Mouse (Mus musculus): ENCODE data around the gene Dot1l. TPM values are rescaled to one million over a fixed set of nuclear protein-coding genes. Genes with fewer than 3 reads are reported as not detected.

Dot1l gene
- polyA plus RNA-seq, 1 experiment from 2014 or later: 13.2 TPM

GRCm38 (mm10) chr10:80793803-80794202 lies 38.8 kb downstream of the Dot1l start:
- Histone ChIP-seq H3K4me3 (ENCODE audit: low read length) (no peak overlapping the region), H3K9me3 (ENCODE audit: control insufficient read depth, low read length) (no peaks in the 10 kb centered on the region), H3K9ac (ENCODE audit: low read depth, low read length) (no peak overlapping the region), H3K4me2 (ENCODE audit: low read length) (no peak overlapping the region), H3K27me3 (replicated peaks; ENCODE audit: control insufficient read depth, insufficient read depth, low read length) (no peaks in the 10 kb centered on the region), H3K27ac (ENCODE audit: low read depth, low read length) (no peak overlapping the region), H3K36me3 (ENCODE audit: control insufficient read depth, insufficient read depth, low read length) (peaks cover 41% of the 10 kb centered on the region), H3K4me1 (ENCODE audit: control insufficient read depth, insufficient read depth, low read depth, low read length) (peaks cover 14% of the 10 kb centered on the region)
- 89% methylated on average over 4 of the region's 4 CpGs for WGBS
- no peak for ATAC-seq

GRCm38 (mm10) chr10:80794750-80795149 lies 39.7 kb downstream of the Dot1l start:
- H3K4me3 ChIP-seq (ENCODE audit: low read length): no peak overlapping the region
- H3K27me3 ChIP-seq (replicated peaks; ENCODE audit: control insufficient read depth, insufficient read depth, low read length): no peaks in the 10 kb centered on the region
- 82% methylated on average over 8 of the region's 8 CpGs for WGBS
- H3K9ac ChIP-seq (ENCODE audit: low read depth, low read length): no peak overlapping the region
- no peak overlapping the region for H3K27ac ChIP-seq (ENCODE audit: low read depth, low read length)
- peaks cover 34% of the 10 kb centered on the region for H3K36me3 ChIP-seq (ENCODE audit: control insufficient read depth, insufficient read depth, low read length)
- H3K4me1 ChIP-seq (ENCODE audit: control insufficient read depth, insufficient read depth, low read depth, low read length): peaks cover 20% of the 10 kb centered on the region
- H3K9me3 ChIP-seq (ENCODE audit: control insufficient read depth, low read length): no peaks in the 10 kb centered on the region
- H3K4me2 ChIP-seq (ENCODE audit: low read length): no peak overlapping the region
- ATAC-seq: no peak

DNA sequence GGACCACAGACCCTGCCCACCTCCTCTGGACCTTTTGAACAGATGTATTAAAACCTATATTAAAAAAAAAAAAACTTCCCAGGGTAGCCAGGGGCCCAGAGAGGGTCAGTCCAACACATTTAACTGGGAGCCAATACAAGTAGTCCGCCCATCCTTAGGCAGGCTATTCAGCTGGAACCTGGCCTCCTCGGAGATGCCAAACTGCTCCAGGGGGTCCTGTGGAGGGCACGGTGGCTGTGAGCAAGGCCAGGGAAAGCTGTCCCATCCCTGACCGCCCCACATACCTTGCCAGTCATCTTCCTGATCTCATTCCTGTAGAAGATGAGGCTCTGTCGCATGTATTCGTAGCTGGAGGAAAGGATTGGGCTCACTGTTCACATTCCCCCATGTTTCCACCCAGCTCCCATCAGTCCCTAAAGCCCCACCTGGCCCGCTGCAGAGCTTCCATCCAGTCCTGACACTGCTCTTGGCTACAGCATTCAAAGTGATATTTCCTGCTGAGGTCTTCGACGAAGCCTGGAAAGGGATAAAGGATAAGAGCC lies 41.4 kb downstream of the Dot1l start:
- 82% methylated on average over 9 of the region's 9 CpGs for WGBS
- peaks cover 27% of the 10 kb centered on the region for H3K4me1 ChIP-seq (ENCODE audit: control insufficient read depth, insufficient read depth, low read depth, low read length)
- no peaks in the 10 kb centered on the region for H3K27me3 ChIP-seq (replicated peaks; ENCODE audit: control insufficient read depth, insufficient read depth, low read length)
- H3K4me3 ChIP-seq (ENCODE audit: low read length): no peak overlapping the region
- H3K36me3 ChIP-seq (ENCODE audit: control insufficient read depth, insufficient read depth, low read length): peaks cover 22% of the 10 kb centered on the region
- H3K4me2 ChIP-seq (ENCODE audit: low read length): peak overlapping the region; percentile 94; the same call in 1 of the 2 replicates
- no peaks in the 10 kb centered on the region for H3K9me3 ChIP-seq (ENCODE audit: control insufficient read depth, low read length)
- 0 out of 2 replicates have a peak overlapping the region, but pooled peaks have one; percentile 2 for H3K9ac ChIP-seq (ENCODE audit: low read depth, low read length)
- no peak for ATAC-seq
- H3K27ac ChIP-seq (ENCODE audit: low read depth, low read length): no peak overlapping the region

GRCm38 (mm10) chr10:80797186-80798149 lies 42.5 kb downstream of the Dot1l start:
- no peaks in the 10 kb centered on the region for H3K9me3 ChIP-seq (ENCODE audit: control insufficient read depth, low read length)
- peak; percentile 75 for ATAC-seq
- H3K27ac ChIP-seq (ENCODE audit: low read depth, low read length): peak overlapping the region; percentile 98
- peak overlapping the region; percentile 94 for H3K4me2 ChIP-seq (ENCODE audit: low read length)
- peaks cover 27% of the 10 kb centered on the region for H3K4me1 ChIP-seq (ENCODE audit: control insufficient read depth, insufficient read depth, low read depth, low read length)
- H3K27me3 ChIP-seq (replicated peaks; ENCODE audit: control insufficient read depth, insufficient read depth, low read length): no peaks in the 10 kb centered on the region
- H3K9ac ChIP-seq (ENCODE audit: low read depth, low read length): peak overlapping the region; percentile 98
- peak overlapping the region; percentile 91 for H3K4me3 ChIP-seq (ENCODE audit: low read length)
- 2% methylated on average over 59 of the region's 59 CpGs for WGBS
- peaks cover 25% of the 10 kb centered on the region for H3K36me3 ChIP-seq (ENCODE audit: control insufficient read depth, insufficient read depth, low read length)

GRCm38 (mm10) chr10:80798150-80799006 lies 43.4 kb downstream of the Dot1l start, which contains the start of the genes Sf3a2 and Plekhj1:
Sf3a2 (plus strand) TSS chr10:80798198.
Plekhj1 (minus strand) TSS chr10:80798626.
- Histone ChIP-seq H3K27me3 (replicated peaks; ENCODE audit: control insufficient read depth, insufficient read depth, low read length) (no peaks in the 10 kb centered on the region), H3K36me3 (ENCODE audit: control insufficient read depth, insufficient read depth, low read length) (peaks cover 28% of the 10 kb centered on the region), H3K4me1 (ENCODE audit: control insufficient read depth, insufficient read depth, low read depth, low read length) (peaks cover 27% of the 10 kb centered on the region), H3K4me3 (ENCODE audit: low read length) (peak within 1 kb of the TSS; percentile 91), H3K9me3 (ENCODE audit: control insufficient read depth, low read length) (no peaks in the 10 kb centered on the region), H3K4me2 (ENCODE audit: low read length) (peak within 1 kb of the TSS; percentile 94), H3K9ac (ENCODE audit: low read depth, low read length) (peak within 1 kb of the TSS; percentile 98), H3K27ac (ENCODE audit: low read depth, low read length) (peak within 1 kb of the TSS; percentile 98)
- WGBS: under 1% methylated on average over 91 of the region's 104 CpGs
- peak; percentile 93 for ATAC-seq

DNA sequence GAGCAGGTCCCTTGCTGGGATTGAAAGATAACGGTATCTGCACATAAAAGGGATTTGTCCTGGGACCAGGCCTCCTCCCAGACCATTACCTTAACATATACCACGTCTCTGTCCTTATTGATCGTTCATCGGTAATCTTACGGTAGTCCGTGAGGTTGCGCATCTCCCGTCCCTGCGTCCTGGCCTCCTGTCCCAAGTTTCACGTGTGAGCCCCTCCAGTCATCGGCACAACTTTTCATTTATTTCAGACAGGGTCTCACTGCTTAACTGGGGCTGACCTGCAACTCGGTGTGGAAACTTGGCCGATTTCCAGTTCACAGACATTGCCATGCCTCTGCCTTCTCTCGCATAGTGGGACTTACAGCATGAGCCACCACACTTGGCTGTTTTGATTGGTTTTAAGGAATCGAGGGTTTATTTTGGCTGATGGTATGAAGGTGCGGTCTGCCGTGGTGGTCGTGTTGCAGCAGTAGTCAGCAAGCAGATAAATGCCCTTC lies 44.1 kb downstream of the Dot1l start:
- peak overlapping the region; percentile 91 for H3K4me3 ChIP-seq (ENCODE audit: low read length)
- H3K27me3 ChIP-seq (replicated peaks; ENCODE audit: control insufficient read depth, insufficient read depth, low read length): no peaks in the 10 kb centered on the region
- peak overlapping the region; percentile 98 for H3K27ac ChIP-seq (ENCODE audit: low read depth, low read length)
- no peaks in the 10 kb centered on the region for H3K9me3 ChIP-seq (ENCODE audit: control insufficient read depth, low read length)
- peaks cover 36% of the 10 kb centered on the region for H3K36me3 ChIP-seq (ENCODE audit: control insufficient read depth, insufficient read depth, low read length)
- peak overlapping the region; percentile 78 for H3K4me2 ChIP-seq (ENCODE audit: low read length)
- peaks cover 27% of the 10 kb centered on the region for H3K4me1 ChIP-seq (ENCODE audit: control insufficient read depth, insufficient read depth, low read depth, low read length)
- ATAC-seq: no peak
- peak overlapping the region; percentile 98 for H3K9ac ChIP-seq (ENCODE audit: low read depth, low read length)
- 3% methylated on average over 18 of the region's 18 CpGs for WGBS

GRCm38 (mm10) chr10:80802204-80802912 lies 47.4 kb downstream of the Dot1l start:
- H3K27ac ChIP-seq (ENCODE audit: low read depth, low read length): no peak overlapping the region
- no peaks in the 10 kb centered on the region for H3K9me3 ChIP-seq (ENCODE audit: control insufficient read depth, low read length)
- peaks cover 28% of the 10 kb centered on the region for H3K4me1 ChIP-seq (ENCODE audit: control insufficient read depth, insufficient read depth, low read depth, low read length)
- no peak overlapping the region for H3K4me3 ChIP-seq (ENCODE audit: low read length)
- no peak for ATAC-seq
- peaks cover 3% of the 10 kb centered on the region; the same call in 1 of the 2 replicates for H3K27me3 ChIP-seq (replicated peaks; ENCODE audit: control insufficient read depth, insufficient read depth, low read length)
- peaks cover 39% of the 10 kb centered on the region for H3K36me3 ChIP-seq (ENCODE audit: control insufficient read depth, insufficient read depth, low read length)
- 91% methylated on average over 10 of the region's 10 CpGs for WGBS
- H3K4me2 ChIP-seq (ENCODE audit: low read length): no peak overlapping the region
- no peak overlapping the region for H3K9ac ChIP-seq (ENCODE audit: low read depth, low read length)

DNA sequence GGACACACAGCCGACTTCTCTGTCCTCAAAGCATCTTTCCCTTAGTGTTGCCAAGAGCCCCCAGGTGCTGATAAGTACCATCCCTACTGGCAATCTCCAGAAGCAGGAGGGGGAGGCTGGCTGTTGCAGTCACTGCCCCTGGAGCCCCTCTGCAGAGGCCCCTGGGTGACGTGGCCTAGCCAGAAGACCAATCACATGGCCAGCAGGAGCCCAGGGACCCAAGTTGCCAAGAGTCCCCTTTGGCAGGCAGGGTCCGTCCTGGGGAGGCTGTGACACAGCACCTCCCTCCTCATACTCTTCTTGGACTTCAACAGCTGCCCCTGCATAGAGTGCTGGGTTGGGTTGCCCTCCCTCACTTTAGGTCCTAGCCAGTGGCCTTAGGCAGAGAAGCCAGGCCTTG lies 48.0 kb downstream of the Dot1l start:
- Histone ChIP-seq H3K9me3 (ENCODE audit: control insufficient read depth, low read length) (no peaks in the 10 kb centered on the region), H3K4me3 (ENCODE audit: low read length) (no peak overlapping the region), H3K4me1 (ENCODE audit: control insufficient read depth, insufficient read depth, low read depth, low read length) (peaks cover 28% of the 10 kb centered on the region), H3K4me2 (ENCODE audit: low read length) (no peak overlapping the region), H3K36me3 (ENCODE audit: control insufficient read depth, insufficient read depth, low read length) (peaks cover 39% of the 10 kb centered on the region), H3K9ac (ENCODE audit: low read depth, low read length) (no peak overlapping the region), H3K27me3 (replicated peaks; ENCODE audit: control insufficient read depth, insufficient read depth, low read length) (peaks cover 3% of the 10 kb centered on the region; the same call in 1 of the 2 replicates), H3K27ac (ENCODE audit: low read depth, low read length) (no peak overlapping the region)
- WGBS: 92% methylated on average over 3 of the region's 3 CpGs
- ATAC-seq: no peak
